Mouse (Mus musculus) cortical plate, adult 2 months (tissue): ENCODE results near the gene Usp3.

ENCODE experiments used
- CTCF ChIP-seq: fragments of 200-500 bp; IDR thresholded peaks from 2 replicates; pipeline ENCODE4 v1.5.1; 2011; ENCODE audit warnings: mild to moderate bottlenecking, control low read depth, low read length; ENCODE audit not compliant: insufficient read depth; ENCODE audit errors: extremely low read depth
- POLR2A ChIP-seq: fragments of 200-500 bp; IDR thresholded peaks from 2 replicates; pipeline ENCODE4 v1.6.1; 2011; ENCODE audit warnings: mild to moderate bottlenecking, low read length, control low read depth; ENCODE audit not compliant: insufficient read depth; ENCODE audit errors: extremely low read depth

DNA sequence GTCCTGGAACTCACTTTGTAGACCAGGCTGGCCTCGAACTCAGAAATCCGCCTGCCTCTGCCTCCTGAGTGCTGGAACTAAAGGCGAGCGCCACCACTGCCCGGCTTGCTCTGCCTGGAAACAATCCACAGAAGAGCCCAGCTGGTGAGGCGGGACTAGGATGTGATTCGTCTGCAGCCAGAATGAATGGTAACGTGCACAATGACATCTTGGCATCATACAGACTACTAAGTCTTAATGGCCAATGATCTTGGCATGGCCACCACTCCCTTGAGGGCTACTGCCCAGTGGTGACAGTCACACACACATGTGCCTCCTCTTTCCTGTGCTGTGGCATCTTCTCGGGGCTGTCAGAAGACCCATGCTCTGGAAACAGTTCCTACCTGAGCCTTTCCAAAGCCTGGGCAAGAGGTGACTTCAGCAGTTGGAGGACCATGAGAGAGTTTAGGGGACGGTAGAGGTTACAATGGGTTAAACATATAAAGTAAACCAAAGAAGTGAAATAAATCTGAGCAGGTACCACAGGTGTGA lies 77.2 kb downstream of the Usp3 start:
- TF ChIP-seq POLR2A (no peak), CTCF (no peak)
